Mouse (Mus musculus) hindbrain, embryonic 12.5 days (tissue): ENCODE results near the gene Tnni1. TPM values are rescaled to one million over a fixed set of nuclear protein-coding genes. Genes with fewer than 3 reads are reported as not detected.

Source experiments
- ATAC-seq: fragments of 200-750 bp; cut with Nextera tagmentation; 2 replicates; pipeline ENCODE4 v1.8.0; 2017; ENCODE audit warnings: moderate TSS enrichment; ENCODE audit not compliant: low FRiP score
- H3K27ac ChIP-seq: fragments of 300-500 bp; sonication (generic); 2 replicates; pipeline ENCODE4 v1.5.1; 2016; ENCODE audit warnings: mild to moderate bottlenecking
- H3K27me3 ChIP-seq: fragments of 300-500 bp; sonication (generic); 2 replicates; pipeline ENCODE4 v1.6.1; 2016; ENCODE audit warnings: mild to moderate bottlenecking
- H3K36me3 ChIP-seq: fragments of 300-500 bp; sonication (generic); 2 replicates; pipeline ENCODE4 v1.6.1; 2016; ENCODE audit warnings: mild to moderate bottlenecking
- H3K4me1 ChIP-seq: fragments of 300-500 bp; sonication (generic); 2 replicates; pipeline ENCODE4 v1.6.1; 2016
- H3K4me2 ChIP-seq: fragments of 300-500 bp; sonication (generic); replicated peaks from 2 replicates; pipeline ENCODE4 v1.6.1; 2016; ENCODE audit warnings: mild to moderate bottlenecking
- H3K4me3 ChIP-seq: fragments of 300-500 bp; sonication (generic); 2 replicates; pipeline ENCODE4 v1.5.1; 2016; ENCODE audit warnings: mild to moderate bottlenecking
- H3K9ac ChIP-seq: fragments of 300-500 bp; sonication (generic); 2 replicates; pipeline ENCODE4 v1.6.1; 2016; ENCODE audit warnings: mild to moderate bottlenecking, moderate library complexity
- H3K9me3 ChIP-seq: fragments of 300-500 bp; sonication (generic); replicated peaks from 2 replicates; pipeline ENCODE4 v1.6.1; 2016; ENCODE audit warnings: mild to moderate bottlenecking
- WGBS: fragments of 180-500 bp; shearing (Covaris S2); methylation state at CpG from one replicate; pipeline ENCODE4 v1.1.7; 2016; 5-methylcytosine and 5-hydroxymethylcytosine counted together
- polyA plus RNA-seq: library from polyadenylated mRNA; unstranded; fragments of >200 nt; fragmentation: Nextera tagmentation; extraction: Ambion mirVana; gene quantifications from 2 replicates; pipeline ENCODE4 v1.2.1, GENCODE M21; 2016

Tnni1 gene
- polyA plus RNA-seq = 9.5 and 28.5 TPM in 2 replicates

GRCm38 (mm10) chr1:135778780-135779535 is at the start of gene Tnni1:
Gene Tnni1 (plus strand): TSS chr1:135779434.
- Histone ChIP-seq H3K36me3 (no peaks in the 10 kb centered on the region), H3K9ac (no peak within 1 kb of the TSS), H3K4me2 (peak within 1 kb of the TSS; percentile 0; the same call in 1 of the 2 replicates), H3K27me3 (peaks cover 7% of the 10 kb centered on the region; the same call in 1 of the 2 replicates), H3K4me1 (peaks cover 28% of the 10 kb centered on the region), H3K4me3 (no peak within 1 kb of the TSS), H3K27ac (peak within 1 kb of the TSS; percentile 53), H3K9me3 (no peaks in the 10 kb centered on the region)
- 36% methylated on average over 22 of the region's 22 CpGs for WGBS
- ATAC-seq = peak; percentile 38; the same call in 1 of the 2 replicates

GRCm38 (mm10) chr1:135729821-135730220 is 49.4 kb upstream of the Tnni1 start:
- Histone ChIP-seq H3K4me1 (peaks cover 57% of the 10 kb centered on the region), H3K4me2 (peak overlapping the region; percentile 89), H3K4me3 (peak overlapping the region; percentile 54), H3K9ac (peak overlapping the region; percentile 72; the same call in 1 of the 2 replicates), H3K9me3 (no peaks in the 10 kb centered on the region), H3K36me3 (no peaks in the 10 kb centered on the region), H3K27ac (no peak overlapping the region), H3K27me3 (no peaks in the 10 kb centered on the region)
- 25% methylated on average over 4 of the region's 4 CpGs for WGBS
- ATAC-seq = peak; percentile 17; the same call in 1 of the 2 replicates

GRCm38 (mm10) chr1:135730296-135730695 is 48.9 kb upstream of the Tnni1 start:
- no peak for ATAC-seq
- H3K4me1 ChIP-seq = peaks cover 62% of the 10 kb centered on the region
- no peaks in the 10 kb centered on the region for H3K9me3 ChIP-seq
- H3K4me3 ChIP-seq = no peak overlapping the region
- peak overlapping the region; percentile 89 for H3K4me2 ChIP-seq
- 63% methylated on average over 3 of the region's 3 CpGs for WGBS
- no peaks in the 10 kb centered on the region for H3K36me3 ChIP-seq
- 0 out of 2 replicates have a peak overlapping the region, but pooled peaks have one; percentile 11 for H3K9ac ChIP-seq
- H3K27ac ChIP-seq = peak overlapping the region; percentile 19; the same call in 1 of the 2 replicates
- no peaks in the 10 kb centered on the region for H3K27me3 ChIP-seq

GRCm38 (mm10) chr1:135731393-135731792 is 47.8 kb upstream of the Tnni1 start:
- WGBS = 63% methylated on average over 7 of the region's 7 CpGs
- H3K36me3 ChIP-seq = no peaks in the 10 kb centered on the region
- H3K4me2 ChIP-seq = peak overlapping the region; percentile 1; the same call in 1 of the 2 replicates
- no peak for ATAC-seq
- H3K27me3 ChIP-seq = no peaks in the 10 kb centered on the region
- no peak overlapping the region for H3K4me3 ChIP-seq
- peak overlapping the region; percentile 50; the same call in 1 of the 2 replicates for H3K27ac ChIP-seq
- H3K9ac ChIP-seq = no peak overlapping the region
- no peaks in the 10 kb centered on the region for H3K9me3 ChIP-seq
- H3K4me1 ChIP-seq = peaks cover 65% of the 10 kb centered on the region

- Histone ChIP-seq H3K27ac (peak overlapping the region; percentile 52), H3K4me1 (peaks cover 65% of the 10 kb centered on the region), H3K9me3 (no peaks in the 10 kb centered on the region), H3K27me3 (no peaks in the 10 kb centered on the region), H3K9ac (no peak overlapping the region; the same call in 1 of the 2 replicates), H3K4me3 (no peak overlapping the region), H3K36me3 (no peaks in the 10 kb centered on the region), H3K4me2 (0 out of 2 replicates have a peak overlapping the region, but pooled peaks have one; percentile 11)
- ATAC-seq = no peak
- WGBS = 43% methylated on average over 11 of the region's 11 CpGs
These were observed 47.1 kb upstream of the Tnni1 start for GRCm38 (mm10) chr1:135731897-135732684.

GRCm38 (mm10) chr1:135734225-135734937 is 44.9 kb upstream of the Tnni1 start:
- Histone ChIP-seq H3K9ac (no peak overlapping the region), H3K4me1 (peaks cover 61% of the 10 kb centered on the region), H3K27me3 (no peaks in the 10 kb centered on the region), H3K9me3 (no peaks in the 10 kb centered on the region), H3K4me3 (no peak overlapping the region), H3K36me3 (no peaks in the 10 kb centered on the region), H3K27ac (no peak overlapping the region), H3K4me2 (no peak overlapping the region)
- ATAC-seq = peak; percentile 29; the same call in 1 of the 2 replicates
- WGBS = 25% methylated on average over 6 of the region's 7 CpGs

- no peak overlapping the region for H3K4me3 ChIP-seq
- H3K27ac ChIP-seq = no peak overlapping the region
- no peak for ATAC-seq
- H3K27me3 ChIP-seq = no peaks in the 10 kb centered on the region
- H3K4me1 ChIP-seq = peaks cover 54% of the 10 kb centered on the region
- H3K4me2 ChIP-seq = no peak overlapping the region
- 25% methylated on average over 6 of the region's 6 CpGs for WGBS
- H3K9me3 ChIP-seq = no peaks in the 10 kb centered on the region
- H3K9ac ChIP-seq = no peak overlapping the region
- H3K36me3 ChIP-seq = no peaks in the 10 kb centered on the region
These were observed 43.8 kb upstream of the Tnni1 start for GRCm38 (mm10) chr1:135735460-135735859.

- WGBS = 90% methylated on average over 7 of the region's 7 CpGs
- Histone ChIP-seq H3K4me3 (no peak overlapping the region), H3K27me3 (no peaks in the 10 kb centered on the region), H3K9me3 (no peaks in the 10 kb centered on the region), H3K9ac (no peak overlapping the region), H3K4me1 (peaks cover 11% of the 10 kb centered on the region), H3K4me2 (no peak overlapping the region), H3K27ac (no peak overlapping the region), H3K36me3 (0 out of 2 replicates have a peak, but pooled peaks cover 3% of the 10 kb centered on the region)
- ATAC-seq = no peak
These were observed 34.2 kb upstream of the Tnni1 start for GRCm38 (mm10) chr1:135744987-135745386.

- Histone ChIP-seq H3K27me3 (no peaks in the 10 kb centered on the region), H3K4me2 (no peak overlapping the region), H3K27ac (no peak overlapping the region), H3K4me1 (peaks cover 5% of the 10 kb centered on the region), H3K4me3 (no peak overlapping the region), H3K36me3 (0 out of 2 replicates have a peak, but pooled peaks cover 3% of the 10 kb centered on the region), H3K9me3 (no peaks in the 10 kb centered on the region), H3K9ac (no peak overlapping the region)
- no peak for ATAC-seq
- WGBS = 89% methylated on average over 4 of the region's 4 CpGs
These were observed 33.0 kb upstream of the Tnni1 start for GRCm38 (mm10) chr1:135746248-135746647.

- no peaks in the 10 kb centered on the region for H3K27me3 ChIP-seq
- H3K27ac ChIP-seq = no peak overlapping the region
- 10% methylated on average over 10 of the region's 10 CpGs for WGBS
- H3K9me3 ChIP-seq = no peaks in the 10 kb centered on the region
- ATAC-seq = peak; percentile 98
- no peaks in the 10 kb centered on the region for H3K4me1 ChIP-seq
- no peaks in the 10 kb centered on the region for H3K36me3 ChIP-seq
- no peak overlapping the region for H3K4me3 ChIP-seq
- H3K9ac ChIP-seq = no peak overlapping the region
- no peak overlapping the region for H3K4me2 ChIP-seq
These were observed 26.4 kb upstream of the Tnni1 start for GRCm38 (mm10) chr1:135752737-135753348.

- no peaks in the 10 kb centered on the region for H3K9me3 ChIP-seq
- no peak overlapping the region for H3K4me3 ChIP-seq
- no peak overlapping the region for H3K27ac ChIP-seq
- 62% methylated on average over 9 of the region's 9 CpGs for WGBS
- H3K9ac ChIP-seq = no peak overlapping the region
- H3K4me2 ChIP-seq = no peak overlapping the region
- no peaks in the 10 kb centered on the region for H3K4me1 ChIP-seq
- H3K36me3 ChIP-seq = no peaks in the 10 kb centered on the region
- no peak for ATAC-seq
- no peaks in the 10 kb centered on the region for H3K27me3 ChIP-seq
These were observed 23.9 kb upstream of the Tnni1 start for GRCm38 (mm10) chr1:135755287-135755686.
